Mouse (Mus musculus) thymus, adult 18-20 months (tissue): ENCODE measurements at regions not wholly inside any gene's neighbourhood (a gene's known extent, or its start where the extent isn't known, plus 50 kb on each side); places are given as distances from the start of the nearest gene placed in this dataset.

Experiments used
- DNase-seq, 2 experiments: peaks; one replicate each; pipeline ENCODE4 v3.0.0; 2022; ENCODE audit warnings: mixed read lengths in 2 of 2

- DNase-seq: no peak
Measured at GRCm38 (mm10) chr8:126807171-126807768, 138.4 kb downstream of the Tomm20 start.

- DNase-seq: no peak
Measured at GRCm38 (mm10) chr8:126806591-126806990, 139.1 kb downstream of the Tomm20 start.

DNA sequence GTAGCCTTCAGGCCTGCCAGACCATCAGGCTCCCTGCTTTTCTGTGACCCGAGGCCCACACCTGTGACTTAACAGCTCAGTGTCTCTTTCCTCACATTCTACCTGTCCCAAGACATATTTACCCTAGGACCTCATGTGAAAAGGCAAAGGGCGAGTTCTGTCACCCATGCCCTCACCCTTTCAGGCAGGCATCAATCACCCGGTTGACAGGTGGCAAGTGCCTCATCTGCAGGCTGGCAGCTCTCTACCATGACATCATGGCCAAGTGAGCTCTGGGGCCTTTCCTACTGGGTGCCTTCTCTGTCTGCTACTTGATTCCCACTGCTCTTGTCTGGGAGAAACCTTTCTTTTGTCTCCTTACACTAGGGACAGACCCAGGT lies 139.5 kb downstream of the Tomm20 start:
- no peak for DNase-seq

- DNase-seq: no peak
Measured at GRCm38 (mm10) chr8:126805365-126806180, 140.1 kb downstream of the Tomm20 start.

DNA sequence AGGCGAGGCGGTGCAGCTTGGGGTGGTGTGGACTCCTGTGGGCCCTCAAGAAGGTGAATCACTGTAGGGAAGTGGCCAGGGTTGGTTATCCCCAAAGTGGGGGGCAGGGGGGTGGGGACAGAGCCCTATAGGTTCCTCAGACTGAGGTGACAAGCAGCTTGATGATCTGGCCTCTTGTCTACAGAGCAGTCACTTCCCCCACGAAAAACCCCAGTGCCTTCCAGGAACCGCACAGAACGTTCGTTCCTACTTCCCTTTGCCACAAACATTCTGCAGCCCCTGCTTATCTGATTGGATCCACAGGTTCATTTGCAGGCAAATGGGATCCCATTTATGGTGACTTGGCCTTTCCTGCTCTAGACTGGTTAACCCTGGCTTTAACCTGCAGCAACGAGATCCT lies 141.5 kb downstream of the Tomm20 start:
- DNase-seq: no peak

DNA sequence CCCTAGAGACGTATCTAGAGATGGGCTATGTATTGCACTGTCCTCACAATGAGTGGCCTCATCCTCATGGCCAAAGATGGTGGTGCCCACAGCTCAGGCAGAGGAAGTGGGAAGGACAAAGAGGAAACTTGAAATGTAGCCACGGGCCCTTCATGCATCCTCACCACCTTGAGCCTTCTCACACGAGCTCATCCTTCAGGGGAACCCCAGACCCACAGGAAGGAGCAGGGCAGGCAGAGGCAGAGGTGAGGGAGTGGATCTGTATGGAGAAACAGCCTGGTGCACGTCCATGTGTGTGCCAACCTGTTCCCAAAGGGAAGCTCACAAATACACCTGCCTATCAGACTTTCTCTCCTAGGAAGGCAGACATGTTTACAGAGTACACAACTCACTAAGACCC lies 143.0 kb downstream of the Tomm20 start:
- no peak for DNase-seq

GRCm38 (mm10) chr8:126800976-126801375 lies 144.7 kb downstream of the Tomm20 start:
- no peak for DNase-seq

GRCm38 (mm10) chr8:126797571-126798334 lies 147.9 kb downstream of the Tomm20 start:
- no peak for DNase-seq

- no peak for DNase-seq
Measured at GRCm38 (mm10) chr8:126793657-126794056, 152.0 kb downstream of the Tomm20 start.

- no peak for DNase-seq
Measured at GRCm38 (mm10) chr8:126791069-126791468, 154.6 kb downstream of the Tomm20 start.

- no peak for DNase-seq
Measured at GRCm38 (mm10) chr8:126790214-126790613, 155.4 kb downstream of the Tomm20 start.

DNA sequence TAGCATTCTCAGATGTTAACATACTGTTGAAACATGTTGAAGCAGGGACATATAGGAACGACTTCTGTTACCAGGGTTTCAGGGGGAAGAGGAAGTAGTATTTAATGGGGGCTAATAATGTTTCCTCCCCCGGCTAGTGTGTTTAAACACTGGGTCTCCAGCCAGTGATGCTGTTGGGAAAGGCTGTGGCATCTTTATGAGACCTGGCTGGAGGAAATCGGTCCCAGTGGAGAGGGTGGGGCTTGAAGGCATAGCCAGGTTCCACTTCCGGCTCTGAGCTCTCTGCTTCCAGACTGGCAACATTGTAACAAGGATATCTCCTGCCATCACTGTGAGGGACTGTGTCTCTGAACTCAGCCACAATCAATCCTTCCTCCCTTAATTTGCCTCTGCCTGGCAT lies 156.6 kb downstream of the Tomm20 start:
- DNase-seq: no peak

- no peak for DNase-seq
Measured at GRCm38 (mm10) chr8:126788669-126789068, 157.0 kb downstream of the Tomm20 start.

DNA sequence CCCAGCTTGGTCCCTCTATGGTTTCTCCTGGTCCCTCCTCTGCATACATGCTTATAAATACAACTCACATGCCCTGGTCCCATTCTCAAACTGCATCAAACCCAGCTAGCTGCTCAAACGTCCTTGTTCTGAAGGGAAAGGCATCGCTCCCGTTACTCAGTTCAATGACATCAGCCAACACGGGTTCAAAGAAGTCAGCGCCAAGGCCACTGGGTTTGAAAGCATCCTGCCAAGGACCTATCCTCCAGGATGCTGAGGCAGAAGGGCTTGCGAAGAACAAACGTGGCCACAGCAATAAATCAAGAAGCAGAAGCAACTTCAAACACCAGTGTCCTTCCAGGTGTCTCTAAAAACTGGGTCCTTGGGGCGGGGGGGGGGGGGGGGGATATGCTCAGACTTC lies 158.2 kb downstream of the Tomm20 start:
- DNase-seq: no peak

DNA sequence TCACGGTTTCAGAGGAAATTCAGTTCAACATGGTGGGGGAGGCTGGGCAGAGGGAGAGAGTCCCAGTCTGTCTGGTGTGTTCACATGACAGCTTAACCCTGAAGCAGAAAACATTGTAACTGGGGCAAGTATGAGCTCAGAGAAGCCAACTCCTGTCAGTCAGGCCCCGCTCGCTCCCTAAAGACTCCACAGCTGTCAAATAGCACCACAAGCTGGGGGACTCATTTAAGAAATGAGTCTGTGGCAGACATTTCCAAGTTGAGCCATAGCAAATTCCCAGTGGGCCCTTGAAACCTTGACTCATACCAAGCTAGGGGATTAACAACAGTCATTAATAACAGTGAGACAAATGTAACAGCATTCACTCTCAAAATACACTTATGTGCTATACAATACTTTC lies 160.4 kb downstream of the Tomm20 start:
- DNase-seq: no peak

- DNase-seq: no peak
Measured at GRCm38 (mm10) chr8:126784604-126785003, 161.0 kb downstream of the Tomm20 start.

- no peak for DNase-seq
Measured at GRCm38 (mm10) chr8:126783703-126784440, 161.8 kb downstream of the Tomm20 start.

DNA sequence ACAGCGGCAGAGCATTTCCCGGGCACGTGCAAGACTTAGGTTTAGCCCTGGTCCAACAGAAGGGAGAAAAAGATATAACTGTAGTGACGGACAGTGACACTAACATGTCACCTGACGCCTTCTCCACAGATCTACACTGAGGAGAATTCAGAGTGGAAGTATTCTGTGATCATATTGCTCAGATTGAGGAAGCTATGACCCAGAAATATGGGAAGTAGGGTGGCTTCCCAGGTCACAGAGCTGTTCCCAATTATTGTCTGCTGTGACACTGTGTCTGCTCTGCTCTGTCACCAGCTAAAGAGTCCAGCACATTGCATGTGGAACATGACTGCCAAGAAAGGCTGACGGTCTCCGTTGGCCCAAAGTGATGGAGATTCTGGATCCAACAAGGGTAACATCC lies 167.0 kb downstream of the Tomm20 start:
- no peak for DNase-seq

- DNase-seq: no peak
Measured at GRCm38 (mm10) chr8:126778131-126778530, 167.5 kb downstream of the Tomm20 start.

DNA sequence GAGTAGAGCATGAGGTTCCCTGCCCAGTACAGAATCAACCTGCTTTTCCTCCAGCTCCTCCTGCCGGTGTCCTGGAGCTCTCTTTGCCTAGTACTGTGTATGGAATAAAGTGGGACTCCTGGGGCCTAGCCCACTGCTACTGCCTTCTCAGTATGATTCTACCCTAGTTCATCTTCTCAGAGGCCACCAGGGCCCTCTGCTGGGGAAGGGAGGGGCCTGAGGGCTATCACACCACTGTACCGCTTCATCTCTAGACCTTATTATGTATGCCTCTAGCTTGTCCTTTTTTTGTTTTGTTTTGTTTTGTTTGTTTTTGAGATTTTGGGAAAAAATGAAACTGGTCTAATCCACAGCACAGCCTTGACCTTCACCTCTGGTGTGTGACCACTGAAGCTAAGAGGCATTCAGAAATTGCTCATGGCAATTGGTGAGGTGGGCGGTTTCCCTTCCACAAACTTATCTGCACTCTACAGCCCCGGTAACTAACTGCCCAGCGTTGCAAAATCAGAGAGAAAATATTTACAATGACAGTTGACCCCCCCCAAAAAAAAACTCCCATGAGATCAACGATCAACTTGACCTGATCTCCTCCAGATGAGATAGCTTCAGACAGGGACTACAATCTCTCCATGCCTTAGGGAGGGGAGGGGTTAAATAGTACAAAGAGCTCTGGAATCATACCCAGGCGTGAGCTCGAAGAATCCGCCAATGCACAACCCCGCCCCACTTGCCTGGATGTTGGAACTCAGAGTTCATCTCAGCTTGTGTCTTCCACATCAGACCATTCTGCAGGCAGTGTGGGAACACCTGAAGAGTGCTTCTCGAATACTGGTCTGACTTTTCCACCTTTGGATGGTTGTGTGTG lies 168.8 kb downstream of the Tomm20 start:
- DNase-seq: no peak

DNA sequence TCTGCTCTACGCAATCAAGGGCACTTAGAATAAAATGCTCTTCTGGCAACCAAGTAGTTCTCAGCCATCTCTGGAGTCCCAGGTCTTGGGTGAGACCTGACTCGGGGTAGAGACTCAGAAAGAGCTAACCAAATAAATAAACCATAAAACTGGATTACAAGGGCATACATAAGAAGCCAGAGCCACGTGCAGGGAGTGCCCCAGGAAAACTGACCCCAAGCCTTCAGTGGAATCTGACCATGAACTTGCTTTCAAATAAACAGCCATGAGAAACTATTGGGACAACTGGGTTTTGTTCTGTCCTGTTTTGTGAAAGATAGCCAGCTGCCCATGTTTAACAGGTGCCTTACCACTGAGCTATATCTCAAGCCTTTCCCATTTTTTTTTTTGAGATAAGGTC lies 170.3 kb downstream of the Tomm20 start:
- DNase-seq: no peak

DNA sequence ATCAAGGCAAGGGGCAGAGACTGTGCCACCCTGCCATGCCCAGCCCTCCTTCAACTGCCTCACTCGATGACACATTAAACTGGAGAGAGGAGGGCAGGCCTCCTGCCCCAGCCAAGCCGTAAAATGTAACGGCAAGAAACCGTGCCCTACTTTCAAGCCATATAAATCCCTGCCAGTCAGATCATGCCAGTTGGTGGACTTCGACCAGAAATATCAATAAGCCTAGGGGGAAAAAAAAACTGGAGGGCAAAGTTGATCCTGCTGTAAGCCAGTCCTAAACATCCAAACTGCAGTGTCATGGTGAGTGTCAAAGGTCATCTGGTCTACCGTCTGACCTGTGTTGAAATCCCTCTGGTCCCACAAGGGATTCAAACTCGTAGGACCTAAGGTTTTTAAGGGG lies 170.8 kb downstream of the Tomm20 start:
- no peak for DNase-seq
